Mouse (Mus musculus): ENCODE measurements around the gene Nup107.

Gene Nup107

DNA sequence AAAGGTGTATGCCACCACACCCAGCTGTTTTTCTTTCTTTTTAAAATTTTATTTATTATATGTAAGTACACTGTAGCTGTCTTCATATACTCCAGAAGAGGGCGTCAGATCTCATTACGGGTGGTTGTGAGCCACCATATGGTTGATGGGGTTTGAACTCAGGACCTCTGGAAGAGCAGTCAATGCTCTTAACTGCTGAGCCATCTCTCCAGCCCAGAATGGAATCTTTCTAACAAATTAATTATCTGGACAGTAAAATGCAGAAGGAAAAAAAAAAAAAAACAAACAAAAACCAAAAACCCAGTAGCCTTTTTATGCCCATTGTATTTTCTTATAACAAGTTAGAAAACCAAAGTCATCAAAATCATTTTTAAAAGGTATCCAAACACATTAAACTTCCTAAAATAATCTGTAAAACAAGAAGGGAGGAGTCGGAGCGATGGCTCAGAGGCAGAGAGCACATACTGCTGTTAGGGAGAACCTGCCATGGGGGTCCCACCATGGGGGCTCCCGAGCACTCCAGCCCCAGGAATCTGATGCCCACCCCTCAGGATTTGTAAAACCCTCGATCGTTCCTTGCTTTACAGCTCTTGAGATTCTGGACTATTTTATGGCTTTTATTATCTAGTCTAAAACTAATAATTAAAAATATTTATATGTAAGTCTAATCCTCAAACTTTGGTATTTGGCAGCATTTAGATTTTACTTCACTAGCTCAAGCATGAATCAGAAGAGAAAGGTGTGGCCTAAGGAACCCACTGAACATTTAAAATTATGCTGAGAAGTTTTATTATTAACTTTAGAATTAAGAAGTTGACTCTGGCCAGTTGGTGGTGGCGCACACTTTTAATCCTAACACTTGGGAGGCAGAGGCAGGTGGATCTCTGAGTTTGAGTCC, 38.5 kb downstream of the Nup107 start:
- intact Hi-C loops (cut with DNase I): no loop called here

DNA sequence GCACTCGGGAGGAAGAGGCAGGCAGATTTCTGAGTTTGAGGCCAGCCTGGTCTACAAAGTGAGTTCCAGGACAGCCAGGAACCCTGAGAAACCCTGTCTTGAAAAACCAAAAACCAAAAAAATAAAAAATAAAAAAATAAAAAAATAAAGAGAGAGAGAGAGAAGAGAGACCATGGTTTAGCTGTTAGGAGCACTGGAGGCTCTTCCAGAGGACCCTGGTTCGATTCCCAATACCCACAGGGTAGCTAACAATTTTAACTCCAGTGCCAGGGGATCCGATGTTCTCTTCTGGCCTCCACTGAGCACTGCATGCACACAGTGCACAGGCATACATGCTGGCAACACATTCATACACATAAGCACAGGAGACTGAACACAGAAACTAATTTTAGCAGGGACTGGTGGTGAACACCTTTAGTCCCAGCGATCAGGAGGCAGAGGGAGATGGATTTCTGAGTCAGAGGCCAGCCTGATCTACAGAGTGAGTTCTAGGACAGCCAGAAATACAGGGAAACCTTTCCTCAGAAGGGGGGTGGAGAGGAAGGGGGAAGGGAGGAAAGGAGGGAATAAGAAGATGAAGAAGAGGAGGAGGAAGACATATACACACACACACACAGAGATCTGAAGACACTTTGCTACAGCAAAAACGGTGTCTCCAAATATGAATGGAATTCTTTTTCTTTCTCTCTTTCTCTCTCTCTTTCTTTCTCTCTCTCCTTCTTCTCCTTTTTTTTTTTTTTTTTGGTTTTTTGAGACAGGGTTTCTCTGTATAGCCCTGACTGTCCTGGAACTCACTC, 39.5 kb downstream of the Nup107 start:
- intact Hi-C loops (cut with DNase I): no loop called here

DNA sequence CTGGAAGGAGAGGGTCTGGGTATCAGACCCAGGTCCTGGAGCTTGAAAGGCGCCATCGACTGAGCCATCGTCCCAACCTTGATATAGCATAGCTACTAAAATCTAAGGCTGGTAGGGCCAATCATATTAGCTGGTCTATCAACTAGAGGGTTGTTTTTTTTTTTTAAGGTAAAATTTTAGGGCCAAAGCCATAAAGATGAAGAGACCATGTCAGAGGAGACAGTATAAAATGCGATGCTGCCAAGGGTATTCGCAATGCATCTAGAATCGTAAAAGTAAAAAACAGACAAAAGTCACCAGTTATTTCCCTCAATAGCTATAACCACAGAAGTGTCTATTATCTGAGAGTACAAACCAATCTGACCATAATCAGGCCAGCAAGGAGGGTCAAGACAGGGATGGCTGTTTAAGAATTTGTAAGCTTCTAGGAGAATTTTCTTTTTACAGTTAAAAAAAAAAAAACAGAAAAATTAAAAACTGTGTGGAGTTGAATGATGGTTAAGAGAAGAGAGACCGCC, 40.1 kb downstream of the Nup107 start:
- intact Hi-C loops (cut with DNase I): no loop called here

DNA sequence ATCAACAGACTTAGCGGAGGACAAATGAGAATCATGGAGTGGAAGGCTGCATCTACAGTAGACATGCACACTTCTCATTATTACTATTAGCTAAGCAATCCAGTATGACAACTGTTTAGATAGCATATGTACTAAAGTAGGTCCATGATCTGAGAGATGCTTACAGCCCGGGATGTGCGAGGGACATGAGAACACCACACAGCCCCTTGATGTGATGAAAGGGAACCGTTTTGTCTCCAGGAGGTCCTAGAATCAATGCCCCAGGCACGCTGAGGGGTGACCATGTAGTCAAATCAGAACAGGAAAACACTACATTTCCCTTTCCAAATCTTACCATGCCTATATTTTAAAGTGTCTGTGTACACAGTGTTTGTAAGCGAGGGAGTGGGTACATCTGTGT, 40.8 kb downstream of the Nup107 start:
- intact Hi-C loops (cut with DNase I): no loop called here

DNA sequence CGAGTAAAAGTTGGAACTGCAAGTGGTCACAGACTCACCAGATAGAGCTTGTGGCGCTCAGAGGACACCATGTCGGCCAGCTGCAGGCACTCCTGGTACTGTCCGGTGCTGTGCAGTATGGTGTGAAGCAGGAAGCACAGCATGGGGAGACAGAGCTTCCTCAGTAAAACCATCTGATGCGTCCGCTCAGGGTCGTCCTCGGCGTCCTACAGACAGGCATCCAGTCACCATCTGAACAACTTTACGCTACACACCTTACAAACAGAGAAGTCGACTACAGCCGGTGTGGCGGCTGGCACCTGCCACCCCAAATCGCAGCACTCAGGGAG, 41.3 kb downstream of the Nup107 start:
- intact Hi-C loops (cut with DNase I): no loop called here

DNA sequence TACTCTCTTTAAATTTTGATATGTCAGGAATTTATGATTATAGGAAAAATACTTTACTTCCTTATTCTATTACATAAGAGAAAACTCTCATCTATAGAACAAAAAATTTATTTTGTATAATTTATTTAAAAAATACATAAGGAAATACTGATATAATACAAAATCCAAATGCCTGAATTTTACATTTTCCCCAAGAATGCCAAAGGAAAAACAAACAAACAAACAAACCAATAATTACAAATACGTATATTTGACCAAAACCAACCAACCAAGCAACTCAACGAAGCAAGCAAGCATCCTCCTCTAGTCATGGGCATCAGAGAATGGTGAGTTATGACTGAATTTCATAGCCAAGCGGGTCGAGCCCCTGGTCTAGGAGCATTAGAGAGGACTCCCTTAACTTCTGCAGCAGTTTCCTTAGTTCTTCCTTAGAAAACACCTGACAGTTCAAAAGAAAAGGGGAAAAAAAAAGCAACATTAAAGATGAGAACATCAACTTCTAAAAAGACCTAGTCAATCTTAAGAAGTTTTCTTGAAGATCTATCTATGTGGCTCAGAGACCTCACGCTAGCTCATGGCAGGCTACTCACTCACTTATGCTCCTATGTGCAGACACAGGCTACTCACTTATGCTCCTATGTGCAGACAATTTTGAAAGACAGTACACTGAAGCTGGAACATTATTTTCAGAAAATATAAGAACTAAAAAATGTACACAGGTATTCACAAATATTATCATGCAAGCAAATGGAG, 41.8 kb downstream of the Nup107 start:
- intact Hi-C loops (cut with DNase I): no loop called here

DNA sequence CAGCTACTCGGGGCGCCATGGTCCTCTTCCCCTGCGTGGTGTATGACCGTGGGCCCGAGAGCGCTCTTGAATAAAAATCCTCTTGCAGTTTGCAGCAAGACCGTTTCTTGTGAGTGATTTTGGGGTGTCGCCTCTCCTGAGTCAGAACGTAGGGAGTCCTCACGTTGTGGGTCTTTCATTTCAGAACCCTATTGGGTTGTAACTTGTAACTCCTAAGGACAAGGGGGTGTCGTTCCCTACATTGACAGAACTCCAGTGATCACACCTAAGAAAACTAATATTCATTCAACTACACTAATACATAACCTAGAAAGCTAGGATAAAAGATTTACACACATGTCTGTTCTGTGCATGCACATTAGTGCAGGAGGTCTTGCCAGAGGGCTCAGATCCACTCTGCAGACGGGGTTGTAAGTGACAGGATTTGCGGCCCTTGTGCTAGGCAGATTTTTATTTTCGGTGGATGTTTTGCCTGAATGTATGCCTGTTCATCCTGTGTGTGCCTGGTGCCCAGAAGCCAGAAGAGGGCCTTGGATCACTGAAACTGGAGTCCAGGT, 42.6 kb downstream of the Nup107 start:
- intact Hi-C loops (cut with DNase I): no loop called here

DNA sequence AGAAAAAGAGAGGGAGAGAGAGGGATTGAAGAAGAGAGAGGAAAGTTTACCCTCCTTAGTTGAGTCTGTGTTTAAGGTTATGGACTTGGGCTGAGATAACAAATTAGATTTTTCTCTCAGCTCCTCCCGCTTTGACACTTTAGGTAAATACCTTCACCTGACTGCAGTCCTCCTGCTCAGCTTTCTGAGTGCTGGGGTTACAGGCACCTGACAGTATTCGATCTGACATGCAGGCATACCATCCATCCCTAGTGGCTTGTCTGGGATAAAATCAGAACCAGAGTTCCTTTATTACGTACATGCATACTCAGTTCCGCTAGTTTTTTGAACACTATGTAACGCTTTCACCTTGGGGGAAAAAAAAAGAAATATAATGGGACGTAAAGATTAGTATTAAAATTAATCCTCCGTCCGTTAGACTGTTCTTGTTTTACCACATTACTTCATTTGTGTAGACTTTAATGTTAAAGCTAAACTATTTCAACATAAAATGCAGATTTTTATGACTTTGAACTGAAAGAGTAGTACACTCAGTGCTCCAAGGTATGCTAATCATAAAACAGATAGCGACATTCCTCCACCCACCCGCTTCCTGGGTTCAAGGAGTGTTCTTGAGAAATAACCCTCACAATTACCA, 43.3 kb downstream of the Nup107 start:
- intact Hi-C loops (cut with DNase I): no loop called here

DNA sequence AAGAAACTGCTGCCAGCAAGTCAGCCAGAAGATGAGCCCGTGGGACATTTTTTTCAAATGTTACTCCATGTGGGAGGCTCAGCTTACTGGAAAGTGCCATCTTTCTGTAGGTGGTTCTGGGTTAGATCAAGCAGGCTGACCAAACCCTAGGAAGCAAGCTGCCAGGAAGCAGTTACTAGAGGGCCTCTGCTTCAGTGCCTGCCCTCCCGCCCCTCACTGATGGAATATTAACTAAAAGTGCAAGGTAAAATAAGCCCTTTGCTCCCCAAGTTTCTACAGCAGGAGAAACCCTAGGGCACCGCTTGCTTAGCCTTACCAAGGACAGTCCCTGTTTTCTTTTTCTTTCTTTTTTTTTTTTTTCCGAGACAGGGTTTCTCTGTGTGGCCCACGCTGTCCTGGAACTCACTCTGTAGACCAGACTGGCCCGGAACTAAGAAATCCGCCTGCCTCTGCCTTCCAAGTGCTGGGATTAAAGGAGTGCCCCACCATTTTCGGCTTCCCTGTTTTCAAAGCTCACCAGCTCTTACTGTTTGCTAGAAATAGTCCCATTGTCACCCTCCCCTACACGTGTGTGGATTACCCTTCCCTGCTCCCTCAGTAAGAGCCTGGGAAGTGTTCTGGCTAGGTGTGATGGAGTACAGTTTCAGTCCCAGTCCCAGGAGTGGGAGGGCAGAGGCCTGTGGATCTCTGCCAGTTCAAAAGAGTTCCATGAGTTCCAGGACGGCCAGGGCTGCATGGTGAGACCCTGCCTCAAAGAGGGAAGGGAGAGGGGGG, 44.0 kb downstream of the Nup107 start:
- intact Hi-C loops (cut with DNase I): no loop called here

DNA sequence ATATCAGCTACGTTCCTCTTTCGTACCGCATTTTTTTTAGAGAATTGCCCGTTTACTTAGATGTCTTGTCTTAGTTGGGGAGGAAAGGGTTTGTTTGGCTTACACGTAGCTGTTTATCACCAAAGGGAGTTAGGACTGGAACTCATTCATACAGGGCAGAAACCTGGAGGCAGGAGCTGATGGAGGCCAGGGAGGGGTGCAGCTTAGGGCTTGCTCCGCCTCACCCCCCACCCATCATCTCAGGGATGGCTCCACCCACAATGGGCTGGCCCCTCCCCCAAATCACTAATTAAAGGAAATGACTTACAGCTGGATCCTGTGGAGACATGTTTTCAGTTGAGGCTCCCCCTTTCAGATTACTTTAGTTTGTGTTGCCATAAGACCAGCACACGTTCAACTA, 44.8 kb downstream of the Nup107 start:
- intact Hi-C loops (cut with DNase I): loop anchor here (2.0 kb wide), 1 partner anchor 45 kb away; the partner anchor contains the start of gene Nup107

DNA sequence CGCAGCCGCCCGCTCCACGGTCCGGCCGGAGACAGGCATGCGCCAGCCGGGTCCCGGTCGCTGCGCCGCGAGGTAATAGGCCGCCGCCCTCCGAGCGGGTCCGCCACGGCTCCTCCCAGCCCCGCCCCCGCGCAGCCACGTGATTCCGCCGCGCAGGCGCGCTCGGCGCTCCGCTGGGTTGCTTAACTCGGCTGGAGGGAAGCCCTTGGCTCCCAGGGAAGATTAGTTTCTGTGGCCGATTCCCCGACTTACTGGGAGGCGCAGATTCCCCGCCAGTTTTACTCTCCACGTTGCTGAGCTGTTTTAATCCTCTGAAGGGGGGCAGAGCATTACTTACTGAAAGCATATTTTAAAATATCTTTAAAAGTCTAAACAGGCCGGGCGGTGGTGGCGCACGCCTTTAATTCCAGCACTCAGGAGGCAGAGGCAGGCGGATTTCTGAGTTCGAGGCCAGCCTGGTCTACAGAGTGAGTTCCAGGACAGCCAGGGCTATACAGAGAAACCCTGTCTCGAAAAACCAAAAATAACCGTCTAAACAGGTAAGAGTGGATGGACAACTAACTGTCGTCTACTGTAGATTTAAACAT, 46.1 kb downstream of the Nup107 start, which contains the start of gene Slc35e3:
Gene Slc35e3, minus strand, starts transcription at position 69 of the 587 bp plus-strand sequence.
- intact Hi-C loops (cut with DNase I): loop anchor here (2.0 kb wide), 1 partner anchor 46 kb away; the partner anchor contains the start of gene Nup107

DNA sequence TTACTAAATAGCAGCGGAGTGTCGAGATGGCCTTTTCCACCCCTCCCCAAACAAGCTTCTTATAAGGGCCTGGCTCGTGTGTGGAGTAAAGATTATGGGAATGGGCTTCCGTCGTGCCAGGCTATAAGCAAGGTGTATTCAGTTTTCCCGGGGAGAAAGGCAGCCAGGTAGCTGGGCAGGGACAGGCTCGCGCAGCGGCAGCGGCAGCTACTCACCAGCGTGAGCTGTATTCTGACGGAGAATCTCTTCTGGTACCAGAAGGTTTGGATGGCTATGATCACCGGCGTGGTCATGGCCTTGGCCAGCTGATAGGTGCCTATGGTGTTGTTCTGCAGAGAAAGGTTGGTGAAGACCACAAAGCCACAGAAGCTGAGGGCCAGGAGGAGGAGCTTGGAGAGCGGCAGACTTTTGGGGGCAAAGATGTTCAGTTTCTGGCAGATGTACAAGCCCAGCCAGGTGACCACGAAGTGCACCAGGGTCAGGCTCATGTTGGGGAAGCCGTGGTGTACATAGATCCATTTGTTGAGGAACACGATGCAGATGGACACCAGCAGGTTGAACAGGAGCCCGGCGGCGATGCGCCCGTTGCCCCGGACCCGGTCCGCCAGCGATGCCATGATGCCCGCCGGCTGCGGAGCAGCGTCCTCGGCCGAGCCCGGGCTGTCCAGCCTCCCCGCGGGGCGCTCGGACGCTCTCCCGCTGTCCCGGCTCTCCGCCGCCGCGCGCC, 46.8 kb downstream of the Nup107 start:
- intact Hi-C loops (cut with DNase I): loop anchor here (2.0 kb wide), 1 partner anchor 47 kb away; the partner anchor contains the start of gene Nup107

DNA sequence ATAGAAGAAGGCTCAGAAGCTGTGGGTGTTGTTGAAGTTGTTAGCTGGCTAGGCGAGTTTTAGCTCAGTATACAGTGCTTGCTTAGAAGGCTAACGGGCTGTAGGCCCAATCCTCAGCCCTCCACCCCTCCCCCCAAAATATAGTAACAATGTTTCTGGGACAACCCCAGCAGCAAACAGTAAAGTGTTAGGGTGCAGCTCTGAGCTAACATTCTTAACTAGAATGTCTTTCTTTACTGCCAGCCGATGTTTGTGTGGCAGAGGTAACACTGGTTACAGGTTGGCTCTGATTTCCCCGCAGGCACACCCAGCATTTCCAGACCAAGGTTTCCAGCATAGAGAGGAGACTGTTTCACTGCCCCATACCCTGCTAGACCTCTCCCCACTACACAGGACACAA, 48.6 kb downstream of the Nup107 start:
- intact Hi-C loops (cut with DNase I): no loop called here

DNA sequence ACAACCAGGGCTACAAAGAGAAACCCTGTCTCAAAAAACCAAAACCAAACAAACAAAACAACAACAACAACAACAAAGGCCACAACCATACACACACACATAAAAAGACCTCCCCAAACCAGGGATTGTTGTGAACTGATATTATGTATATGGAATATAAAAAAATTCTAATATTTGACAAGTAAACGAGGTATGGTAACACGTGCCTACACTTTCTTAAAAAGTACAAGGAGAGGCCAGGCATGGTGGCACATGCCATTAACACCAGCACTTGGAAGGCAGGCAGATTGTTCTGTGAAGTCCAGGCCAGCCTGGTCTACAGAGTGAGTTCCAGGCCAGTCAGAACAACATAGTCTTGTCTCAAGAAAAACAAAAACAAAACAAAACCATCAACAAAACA, 49.3 kb downstream of the Nup107 start:
- intact Hi-C loops (cut with DNase I): no loop called here

DNA sequence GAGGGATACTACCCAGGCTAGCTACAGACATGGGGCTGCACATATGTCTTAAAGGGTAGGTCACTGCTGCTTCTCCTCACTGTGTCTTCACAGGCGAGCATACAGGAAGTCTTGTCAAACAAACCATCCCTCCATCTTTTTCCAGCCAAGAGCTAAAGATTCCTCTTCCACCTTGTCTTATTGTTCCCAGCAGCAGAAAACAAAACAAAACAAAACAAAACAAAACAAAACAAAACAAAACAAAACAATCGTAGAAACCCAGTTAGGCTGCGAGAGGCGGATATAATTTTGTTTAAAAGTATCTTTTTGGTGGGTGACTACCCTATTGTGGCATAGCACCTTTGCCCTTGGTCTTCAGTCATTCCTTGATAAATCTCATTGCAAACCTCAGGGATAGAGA, 49.9 kb downstream of the Nup107 start:
- intact Hi-C loops (cut with DNase I): no loop called here

DNA sequence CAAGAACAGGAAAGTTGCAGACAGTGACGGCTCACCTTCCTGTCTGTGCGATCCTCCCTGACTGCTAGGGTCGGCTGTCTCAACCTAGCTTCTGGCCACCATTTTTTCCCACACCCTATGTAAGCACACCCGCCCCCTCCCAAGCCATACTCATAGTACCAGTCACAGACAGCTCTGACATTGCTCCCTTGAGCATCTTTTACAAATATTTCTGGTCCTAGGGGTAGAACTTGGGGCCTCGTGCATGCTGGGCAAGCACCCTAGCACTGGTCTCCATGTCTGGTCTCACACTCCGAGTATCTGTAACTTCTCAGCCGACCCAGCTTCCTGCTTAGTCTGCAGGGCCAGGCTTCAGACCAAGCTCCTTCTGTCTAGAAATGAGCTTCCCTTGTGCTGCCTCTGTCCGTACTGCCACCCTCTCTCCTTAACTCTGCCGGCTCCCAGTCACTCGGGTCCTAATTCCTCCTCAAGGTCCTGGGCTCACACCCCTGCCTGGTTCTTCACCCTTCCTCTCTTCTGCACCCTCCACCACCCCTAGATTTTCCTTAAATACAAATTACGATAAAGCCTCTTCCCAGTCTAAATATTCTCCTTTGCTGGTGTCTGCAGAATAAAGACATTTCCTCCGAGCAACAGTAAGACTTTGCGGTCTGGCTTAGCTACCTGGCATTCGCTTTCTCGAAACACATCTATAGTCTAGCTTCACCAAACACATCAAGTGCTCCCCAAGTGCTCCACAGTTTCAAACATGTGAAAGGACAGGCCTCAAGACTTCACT, 50.6 kb downstream of the Nup107 start:
- intact Hi-C loops (cut with DNase I): no loop called here

DNA sequence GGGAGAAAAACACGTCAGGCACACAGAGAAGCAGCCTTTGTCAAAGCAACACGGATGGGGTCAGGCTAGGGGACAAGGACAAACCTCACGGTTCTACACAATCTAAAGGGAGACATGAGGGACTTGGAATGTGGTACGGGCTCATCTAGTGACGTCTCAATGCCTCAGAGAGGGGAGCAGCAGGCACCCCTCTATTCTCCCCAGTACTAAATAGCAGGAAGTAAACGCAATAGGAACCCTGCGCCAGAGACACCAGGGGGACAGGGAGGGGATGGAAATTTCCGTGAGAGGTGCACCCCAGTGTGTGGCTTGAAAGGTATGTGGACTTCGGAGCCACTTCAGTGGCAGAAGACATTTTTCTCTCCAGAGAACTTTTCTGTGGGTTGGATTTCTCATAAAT, 51.6 kb downstream of the Nup107 start:
- intact Hi-C loops (cut with DNase I): no loop called here

DNA sequence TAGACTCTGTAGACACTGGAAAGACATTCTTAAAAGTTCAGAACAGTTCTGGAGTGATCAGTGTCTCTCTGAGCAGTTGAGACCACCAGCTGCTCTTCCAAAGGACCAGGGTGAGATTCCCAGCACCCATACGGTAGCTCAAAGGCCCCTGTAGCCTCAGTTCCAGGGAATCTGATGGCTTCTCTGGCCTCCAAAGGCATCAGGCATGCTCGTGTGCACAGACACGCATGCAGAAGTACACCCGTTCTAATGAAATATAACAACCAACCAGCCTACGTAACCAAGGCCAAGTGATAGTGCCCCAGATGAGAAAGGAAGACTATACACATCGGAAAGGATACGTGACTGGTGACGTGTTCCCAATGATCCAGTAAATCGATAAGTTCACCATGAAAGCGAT, 52.3 kb downstream of the Nup107 start:
- intact Hi-C loops (cut with DNase I): no loop called here

Measured in adrenal gland (tissue).